Mouse (Mus musculus): Measurements from ENCODE around the gene Dio1.

Dio1 gene

GRCm38 (mm10) chr4:107300902-107301555, 5.9 kb downstream of the Dio1 start:
- no peak for DNase-seq (ENCODE audit: low spot score)

- DNase-seq (ENCODE audit: low spot score) = no peak
These were observed 6.6 kb downstream of the Dio1 start for GRCm38 (mm10) chr4:107300371-107300770.

GRCm38 (mm10) chr4:107299779-107300340, 7.1 kb downstream of the Dio1 start:
- no peak for DNase-seq (ENCODE audit: low spot score)

GRCm38 (mm10) chr4:107298071-107298606, 8.8 kb downstream of the Dio1 start:
- no peak for DNase-seq (ENCODE audit: low spot score)

GRCm38 (mm10) chr4:107292273-107292662, 14.7 kb downstream of the Dio1 start:
- DNase-seq (ENCODE audit: low spot score) = no peak

- no peak for DNase-seq (ENCODE audit: low spot score)
These were observed 15.2 kb downstream of the Dio1 start for GRCm38 (mm10) chr4:107291611-107292272.

GRCm38 (mm10) chr4:107287517-107287916, 19.5 kb downstream of the Dio1 start:
- DNase-seq (ENCODE audit: low spot score) = no peak

GRCm38 (mm10) chr4:107286386-107286785, 20.6 kb downstream of the Dio1 start:
- no peak for DNase-seq (ENCODE audit: low spot score)

GRCm38 (mm10) chr4:107285446-107286200, 21.3 kb downstream of the Dio1 start:
- DNase-seq (ENCODE audit: low spot score) = no peak

GRCm38 (mm10) chr4:107280843-107281475, 26.0 kb downstream of the Dio1 start:
- DNase-seq (ENCODE audit: low spot score) = no peak

- DNase-seq (ENCODE audit: low spot score) = no peak
These were observed 28.7 kb downstream of the Dio1 start for GRCm38 (mm10) chr4:107278188-107278707.

GRCm38 (mm10) chr4:107274511-107274910, 32.5 kb downstream of the Dio1 start:
- no peak for DNase-seq (ENCODE audit: low spot score)

GRCm38 (mm10) chr4:107273683-107274082, 33.3 kb downstream of the Dio1 start:
- no peak for DNase-seq (ENCODE audit: low spot score)

GRCm38 (mm10) chr4:107260001-107260400, 47.0 kb downstream of the Dio1 start:
- DNase-seq (ENCODE audit: low spot score) = no peak

GRCm38 (mm10) chr4:107254414-107254813, 52.6 kb downstream of the Dio1 start:
- no peak for DNase-seq (ENCODE audit: low spot score)

- peak; percentile 96 for DNase-seq (ENCODE audit: low spot score)
These were observed 53.6 kb downstream of the Dio1 start, which contains the start of the genes Lrrc42 and Hspb11 for GRCm38 (mm10) chr4:107253125-107254091. TSS of gene Lrrc42 (minus strand) at chr4:107253532. TSS of gene Hspb11 (plus strand) at chr4:107253593.

- DNase-seq (ENCODE audit: low spot score) = no peak
These were observed 54.4 kb downstream of the Dio1 start for GRCm38 (mm10) chr4:107252522-107252921.

GRCm38 (mm10) chr4:107250494-107250893, 56.5 kb downstream of the Dio1 start:
- peak; percentile 31 for DNase-seq (ENCODE audit: low spot score)

GRCm38 (mm10) chr4:107249471-107249870, 57.5 kb downstream of the Dio1 start:
- no peak for DNase-seq (ENCODE audit: low spot score)

GRCm38 (mm10) chr4:107248061-107248460, 58.9 kb downstream of the Dio1 start:
- no peak for DNase-seq (ENCODE audit: low spot score)

All from urinary bladder, postnatal 14 days (tissue).